Mouse (Mus musculus) MEL (cell line): ENCODE results near the gene Bad. TPM values are rescaled to one million over a fixed set of nuclear protein-coding genes. Genes with fewer than 3 reads are reported as not detected.

Experiments used
- DNase-seq: peaks from one replicate; pipeline ENCODE4 v3.0.0; 2011; ENCODE audit warnings: low read depth, low spot score
- H3K27ac ChIP-seq: 2 replicates; pipeline ENCODE4 v1.5.1; 2012; ENCODE audit warnings: low read depth, mild to moderate bottlenecking, control low read depth, low read length, moderate library complexity; ENCODE audit not compliant: control insufficient read depth
- H3K27me3 ChIP-seq, 2 experiments: fragments of 150-350 bp in 1 of 2; sonication (generic) in 1 of 2; 2 replicates each; pipeline ENCODE4 v1.6.1; 2012; ENCODE audit warnings: low read length in 2 of 2, mild to moderate bottlenecking in 2 of 2, improper control_type of control experiment in 1 of 2, moderate library complexity in 1 of 2; ENCODE audit not compliant: insufficient read depth in 2 of 2, control insufficient read depth in 1 of 2
- H3K36me3 ChIP-seq, 2 experiments: 2 replicates each; pipeline ENCODE4 v1.6.1; 2012 to 2014; ENCODE audit warnings: low read length in 2 of 2, improper control_type of control experiment in 1 of 2, inconsistent platforms in 1 of 2, mild to moderate bottlenecking in 1 of 2; ENCODE audit not compliant: insufficient read depth in 2 of 2, control insufficient read depth in 1 of 2
- H3K4me1 ChIP-seq, 2 experiments: fragments of 150-350 bp in 1 of 2; sonication (generic) in 1 of 2; 2 replicates each; pipeline ENCODE4 v1.6.1; 2012; ENCODE audit warnings: low read length in 2 of 2, improper control_type of control experiment in 1 of 2, mild to moderate bottlenecking in 1 of 2; ENCODE audit not compliant: insufficient read depth in 2 of 2, control insufficient read depth in 1 of 2
- H3K4me3 ChIP-seq, 2 experiments: fragments of 150-350 bp in 1 of 2; sonication (generic) in 1 of 2; 2 replicates each; pipeline ENCODE4 v1.5.1; 2012; ENCODE audit warnings: low read depth in 2 of 2, low read length in 2 of 2, mild to moderate bottlenecking in 2 of 2, moderate library complexity in 2 of 2, control low read depth in 1 of 2, improper control_type of control experiment in 1 of 2; ENCODE audit not compliant: control insufficient read depth in 1 of 2, insufficient read depth in 1 of 2
- H3K79me2 ChIP-seq: 2 replicates; pipeline ENCODE4 v1.6.1; 2012; ENCODE audit warnings: mild to moderate bottlenecking, low read length, moderate library complexity; ENCODE audit not compliant: control insufficient read depth, poor library complexity, insufficient read depth
- H3K9ac ChIP-seq: 2 replicates; pipeline ENCODE4 v1.6.1; 2012; ENCODE audit warnings: low read depth, mild to moderate bottlenecking, control low read depth, low read length, moderate library complexity; ENCODE audit not compliant: control insufficient read depth, poor library complexity, severe bottlenecking
- H3K9me3 ChIP-seq: fragments of 150-350 bp; sonication (generic); replicated peaks from 2 replicates; pipeline ENCODE4 v1.6.1; 2012; ENCODE audit warnings: mild to moderate bottlenecking, low read length, improper control_type of control experiment, moderate library complexity; ENCODE audit not compliant: insufficient read depth
- BHLHE40 ChIP-seq: IDR thresholded peaks from 2 replicates; pipeline ENCODE4 v1.6.1; 2012; ENCODE audit warnings: low read depth, mild to moderate bottlenecking, inconsistent platforms, low read length, improper control_type of control experiment, borderline replicate concordance
- CHD1 ChIP-seq: IDR thresholded peaks from 2 replicates; pipeline ENCODE4 v1.6.1; 2012; ENCODE audit warnings: low read depth, mild to moderate bottlenecking, inconsistent platforms, low read length, improper control_type of control experiment
- CHD2 ChIP-seq: IDR thresholded peaks from 2 replicates; pipeline ENCODE4 v1.6.1; 2011; ENCODE audit warnings: low read length, improper control_type of control experiment
- CTCF ChIP-seq, 3 experiments: IDR thresholded peaks in 2 of 3; conservative IDR thresholded peaks in 1 of 3; 2 replicates each; pipeline ENCODE4 v1.5.1; 2011 to 2012; ENCODE audit warnings: low read length in 3 of 3, low read depth in 2 of 3, mild to moderate bottlenecking in 2 of 3, improper control_type of control experiment in 1 of 3, inconsistent platforms in 1 of 3, mixed read lengths in 1 of 3, moderate library complexity in 1 of 3; ENCODE audit not compliant: control insufficient read depth in 1 of 3, insufficient read depth in 1 of 3, poor library complexity in 1 of 3, severe bottlenecking in 1 of 3
- E2F4 ChIP-seq: IDR thresholded peaks from 2 replicates; pipeline ENCODE4 v1.6.1; 2011; ENCODE audit warnings: low read depth, low read length, improper control_type of control experiment, borderline replicate concordance
- EP300 ChIP-seq, 2 experiments: IDR thresholded peaks; 2 replicates each; pipeline ENCODE4 v1.6.1; 2011; ENCODE audit warnings: improper control_type of control experiment in 2 of 2, low read length in 2 of 2, low read depth in 1 of 2, mild to moderate bottlenecking in 1 of 2
- GABPA ChIP-seq: IDR thresholded peaks from 2 replicates; pipeline ENCODE4 v1.6.1; 2012; ENCODE audit warnings: low read depth, mild to moderate bottlenecking, inconsistent platforms, low read length, improper control_type of control experiment, moderate library complexity
- GATA1 ChIP-seq: IDR thresholded peaks from 2 replicates; pipeline ENCODE4 v1.6.1; 2011; ENCODE audit warnings: low read depth, low read length, improper control_type of control experiment
- HCFC1 ChIP-seq: IDR thresholded peaks from 2 replicates; pipeline ENCODE4 v1.6.1; 2012; ENCODE audit warnings: low read depth, mild to moderate bottlenecking, inconsistent platforms, low read length, improper control_type of control experiment, moderate library complexity
- JUND ChIP-seq: IDR thresholded peaks from 2 replicates; pipeline ENCODE4 v1.6.1; 2011; ENCODE audit warnings: low read depth, mild to moderate bottlenecking, improper control_type of control experiment, low read length
- MAX ChIP-seq: IDR thresholded peaks from 2 replicates; pipeline ENCODE4 v1.6.1; 2011; ENCODE audit warnings: low read length, improper control_type of control experiment
- MAZ ChIP-seq: IDR thresholded peaks from 2 replicates; pipeline ENCODE4 v1.6.1; 2012; ENCODE audit warnings: low read depth, mild to moderate bottlenecking, inconsistent platforms, low read length, improper control_type of control experiment
- MEF2A ChIP-seq: IDR thresholded peaks from 2 replicates; pipeline ENCODE4 v1.6.1; 2014; ENCODE audit warnings: low read depth, mild to moderate bottlenecking, inconsistent platforms, low read length, improper control_type of control experiment; ENCODE audit not compliant: poor library complexity, insufficient replicate concordance, severe bottlenecking; ENCODE audit errors: extremely low read depth
- MXI1 ChIP-seq: IDR thresholded peaks from 2 replicates; pipeline ENCODE4 v1.6.1; 2011; ENCODE audit warnings: mild to moderate bottlenecking, low read depth, low read length, improper control_type of control experiment
- MYB ChIP-seq: IDR thresholded peaks from 2 replicates; pipeline ENCODE4 v1.6.1; 2011; ENCODE audit warnings: mild to moderate bottlenecking, low read depth, low read length, improper control_type of control experiment
- MYC ChIP-seq: IDR thresholded peaks from 2 replicates; pipeline ENCODE4 v1.6.1; 2011; ENCODE audit warnings: low read depth, mild to moderate bottlenecking, low read length, improper control_type of control experiment, moderate library complexity
- NELFE ChIP-seq: IDR thresholded peaks from 2 replicates; pipeline ENCODE4 v1.6.1; 2011; ENCODE audit warnings: low read depth, low read length, improper control_type of control experiment
- NRF1 ChIP-seq: IDR thresholded peaks from 2 replicates; pipeline ENCODE4 v1.6.1; 2014; ENCODE audit warnings: low read depth, mild to moderate bottlenecking, inconsistent platforms, low read length, improper control_type of control experiment, moderate library complexity; ENCODE audit not compliant: poor library complexity, insufficient read depth, severe bottlenecking
- POLR2A ChIP-seq, 2 experiments: IDR thresholded peaks; 2 replicates each; pipeline ENCODE4 v1.6.1; 2011 to 2012; ENCODE audit warnings: low read length in 2 of 2, mild to moderate bottlenecking in 2 of 2, control low read depth in 1 of 2, improper control_type of control experiment in 1 of 2, low read depth in 1 of 2, moderate library complexity in 1 of 2; ENCODE audit not compliant: control insufficient read depth in 1 of 2, insufficient read depth in 1 of 2, poor library complexity in 1 of 2
- POLR2AphosphoS2 ChIP-seq: IDR thresholded peaks from 2 replicates; pipeline ENCODE4 v1.6.1; 2011; ENCODE audit warnings: low read length, improper control_type of control experiment
- POLR2AphosphoS5 ChIP-seq: IDR thresholded peaks from 2 replicates; pipeline ENCODE4 v1.6.1; 2012; ENCODE audit warnings: low read depth, borderline replicate concordance, mild to moderate bottlenecking, inconsistent platforms, low read length, moderate library complexity, mixed read lengths
- RAD21 ChIP-seq: IDR thresholded peaks from 2 replicates; pipeline ENCODE4 v1.6.1; 2011; ENCODE audit warnings: mild to moderate bottlenecking, low read depth, low read length, improper control_type of control experiment
- RCOR1 ChIP-seq: IDR thresholded peaks from 2 replicates; pipeline ENCODE4 v1.6.1; 2012; ENCODE audit warnings: low read depth, mild to moderate bottlenecking, inconsistent platforms, low read length, improper control_type of control experiment
- SIN3A ChIP-seq: IDR thresholded peaks from 2 replicates; pipeline ENCODE4 v1.6.1; 2012; ENCODE audit warnings: low read length, improper control_type of control experiment, inconsistent platforms
- TAL1 ChIP-seq: IDR thresholded peaks from 2 replicates; pipeline ENCODE4 v1.6.1; 2012; ENCODE audit warnings: mild to moderate bottlenecking, inconsistent platforms, low read length, moderate library complexity, mixed read lengths
- TCF12 ChIP-seq: IDR thresholded peaks from 2 replicates; pipeline ENCODE4 v1.6.1; 2014; ENCODE audit warnings: low read depth, mild to moderate bottlenecking, inconsistent platforms, low read length, improper control_type of control experiment, moderate library complexity
- UBTF ChIP-seq: IDR thresholded peaks from 2 replicates; pipeline ENCODE4 v1.6.1; 2012; ENCODE audit warnings: low read depth, mild to moderate bottlenecking, inconsistent platforms, low read length, improper control_type of control experiment, moderate library complexity, borderline replicate concordance; ENCODE audit not compliant: insufficient read depth
- USF2 ChIP-seq, 2 experiments: IDR thresholded peaks; 2 replicates each; pipeline ENCODE4 v1.6.1; 2011 to 2012; ENCODE audit warnings: improper control_type of control experiment in 2 of 2, low read length in 2 of 2, borderline replicate concordance in 1 of 2, inconsistent platforms in 1 of 2, low read depth in 1 of 2, mild to moderate bottlenecking in 1 of 2; ENCODE audit not compliant: insufficient read depth in 1 of 2
- ZC3H11A ChIP-seq: IDR thresholded peaks from 2 replicates; pipeline ENCODE4 v1.6.1; 2012; ENCODE audit warnings: low read depth, mild to moderate bottlenecking, inconsistent platforms, low read length, improper control_type of control experiment
- polyA plus RNA-seq, 2 experiments: library from polyadenylated mRNA; stranded (reverse) in 1 of 2; unstranded in 1 of 2; fragments of >175 nt in 1 of 2; fragments of >200 nt in 1 of 2; gene quantifications; 2 replicates each; pipeline versions ENCODE4 v1.2.1 to v1.2.4; 2012; ENCODE audit warnings: low replicate concordance in 2 of 2, low read depth in 1 of 2; ENCODE audit not compliant: insufficient read length in 2 of 2, insufficient read depth in 1 of 2, missing spikeins in 1 of 2
- total RNA-seq: library from RNA; depleted of rRNA; stranded (reverse); fragments of 300-350 nt; gene quantifications from 2 replicates; pipeline ENCODE4 v1.2.3, GENCODE M21; 2012

The Bad gene
- total and polyA plus RNA-seq, 3 experiments: 51.7 to 69.7 TPM; not detected in 1

DNA sequence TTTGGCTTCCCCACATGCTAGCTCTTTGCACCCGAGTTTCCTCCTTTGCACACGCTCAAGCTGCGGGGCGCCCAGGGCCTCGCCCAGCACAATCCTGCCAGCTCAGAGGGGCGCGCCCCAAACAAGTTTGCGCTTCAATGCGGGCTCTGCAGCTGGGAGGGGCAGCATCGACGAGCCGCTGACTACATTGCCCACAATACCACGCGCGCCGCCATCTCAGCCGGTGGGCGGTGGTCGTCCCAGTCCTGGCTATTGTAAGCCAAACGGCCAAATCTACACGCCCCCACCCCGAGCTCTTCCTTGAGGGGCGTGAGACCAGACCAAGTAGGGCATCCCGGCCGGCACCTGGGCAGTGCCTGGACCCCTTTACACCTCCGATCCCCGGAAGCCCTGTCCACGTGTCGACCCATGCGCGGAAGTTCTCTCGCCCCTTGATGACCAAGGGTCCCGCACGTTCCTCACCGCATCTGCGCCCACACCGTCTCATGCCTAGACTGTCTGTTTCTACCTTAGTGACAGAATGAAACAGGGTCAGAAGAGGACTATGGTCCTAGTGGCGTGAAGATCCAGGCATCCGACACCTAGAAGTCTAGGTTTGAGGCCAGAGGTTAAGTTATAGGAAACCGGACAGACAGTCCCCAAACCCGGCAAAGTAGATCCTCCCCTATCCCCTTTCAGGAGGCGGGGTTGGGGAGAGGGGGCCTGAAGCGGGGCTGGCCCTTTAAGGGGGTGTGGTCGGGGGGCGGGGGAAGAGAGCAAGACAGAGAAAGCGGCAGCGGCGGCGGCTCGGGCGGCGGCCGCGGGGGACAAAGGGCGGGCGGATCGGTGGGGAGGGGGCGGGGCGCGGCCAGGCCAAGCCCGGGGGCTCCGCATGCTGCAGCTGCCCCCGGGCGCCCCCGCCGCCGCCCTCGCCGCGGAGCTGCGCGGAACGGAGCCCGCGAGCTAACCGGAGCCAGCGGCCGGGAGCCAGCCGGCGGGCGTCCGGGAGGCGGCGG is 32.8 kb downstream of the Bad start, which contains the start of gene Ppp1r14b (continued):
- no peak for TF ChIP-seq BHLHE40
- TF ChIP-seq ZC3H11A: no peak
- TF ChIP-seq MAZ: peak; percentile 80; the same call in 1 of the 2 replicates
- TF ChIP-seq GABPA: no peak

DNA sequence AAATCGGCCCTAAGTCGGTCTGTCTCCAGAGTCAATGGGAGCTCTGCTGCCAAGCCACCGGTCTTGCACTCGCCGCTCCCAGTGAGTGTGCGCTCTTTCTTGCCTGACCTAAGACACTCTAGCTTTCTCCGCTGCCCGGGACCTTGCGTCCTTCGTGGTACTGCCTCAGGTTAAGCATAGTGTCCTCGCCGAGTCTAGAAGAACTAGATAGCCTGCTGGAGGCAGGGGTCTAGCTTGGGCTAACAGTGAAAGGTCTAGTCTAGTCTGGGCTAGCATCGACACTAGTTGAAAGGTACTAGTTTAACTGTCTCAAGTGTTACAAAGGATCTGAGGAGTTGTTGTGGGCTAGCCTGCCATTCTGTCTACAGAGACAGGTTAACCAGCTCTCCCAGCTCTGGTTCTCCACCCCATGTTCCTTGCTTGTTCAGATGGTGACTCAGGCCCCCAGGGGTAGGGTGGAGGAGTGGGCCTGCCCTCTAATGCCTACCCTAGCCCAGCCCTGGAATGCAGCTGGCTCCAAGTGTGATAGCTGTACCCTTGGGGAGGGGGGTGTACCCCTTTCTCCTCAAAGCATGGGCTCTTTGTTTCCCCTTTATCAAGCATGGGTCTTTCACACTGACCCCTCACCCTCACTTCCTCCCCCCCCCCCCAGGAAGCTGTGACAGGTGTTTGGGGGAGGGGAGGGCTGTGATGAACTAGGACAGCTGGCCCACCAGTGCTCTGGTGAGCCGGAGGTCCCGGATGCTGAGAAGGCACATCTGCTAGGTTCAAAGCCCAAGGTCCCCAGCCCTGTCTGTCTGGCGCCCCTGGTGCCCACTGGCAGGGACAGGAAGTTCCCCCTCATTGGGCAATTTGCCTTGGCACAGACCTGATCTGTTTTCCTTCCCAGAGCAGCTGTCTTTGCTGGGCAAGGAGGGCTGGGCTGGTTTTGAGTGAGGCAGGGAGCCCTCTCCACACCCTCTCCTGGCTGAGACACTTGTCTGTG is 34.2 kb downstream of the Bad start, which contains the start of gene Plcb3:
Gene Plcb3, minus strand, starts transcription at position 934 of the 985 bp plus-strand sequence.
- Histone ChIP-seq H3K27ac (peak within 1 kb of the TSS; percentile 66), H3K9ac (peak within 1 kb of the TSS; percentile 77), H3K79me2 (peaks cover 36% of the 10 kb centered on the region), H3K9me3 (no peaks in the 10 kb centered on the region), H3K4me3 (peak within 1 kb of the TSS; percentile 76 to 92), H3K27me3 (no peaks in the 10 kb centered on the region), H3K4me1 (peaks cover 2 to 36% of the 10 kb centered on the region in 2 experiments), H3K36me3 (peaks cover 0 to 23% of the 10 kb centered on the region in 2 experiments; a peak in 2 of 4 replicates)
- DNase-seq: peak; percentile 72
- TF ChIP-seq POLR2AphosphoS5 (no peak), CHD1 (no peak), CHD2 (no peak), MAX (no peak), GABPA (no peak), ZC3H11A (no peak), TCF12 (no peak; the same call in 1 of the 2 replicates), EP300 (IDR thresholded peaks at IDR 0.05; ENCODE audit: low read depth in 1 of 2, low read length in 2 of 2) (no peak), MXI1 (peak; percentile 67), UBTF (no peak), MYC (no peak), RCOR1 (no peak), MYB (no peak), E2F4 (no peak), RAD21 (no peak), NRF1 (no peak), NELFE (peak; percentile 27), CTCF (IDR thresholded peaks at IDR 0.05 in 2 of 3, conservative IDR thresholded peaks at IDR 0.05 in 1 of 3; ENCODE audit: control insufficient read depth in 1 of 3, insufficient read depth in 1 of 3, low read depth in 2 of 3, low read length in 3 of 3, poor library complexity in 1 of 3, severe bottlenecking in 1 of 3) (peak in 2 of 3 experiments; percentile 9 to 20; a peak in 3 of 6 replicates), BHLHE40 (no peak), POLR2A (IDR thresholded peaks at IDR 0.05; ENCODE audit: control insufficient read depth in 1 of 2, insufficient read depth in 1 of 2, low read depth in 1 of 2, low read length in 2 of 2, poor library complexity in 1 of 2) (peak in 1 of 2 experiments; percentile 28; a peak in 1 of 4 replicates), MEF2A (no peak), USF2 (IDR thresholded peaks at IDR 0.05; ENCODE audit: borderline replicate concordance in 1 of 2, insufficient read depth in 1 of 2, low read depth in 1 of 2, low read length in 2 of 2) (no peak), POLR2AphosphoS2 (no peak), JUND (no peak), TAL1 (no peak), MAZ (no peak), HCFC1 (0 out of 2 replicates have a peak, but pooled peaks have one; percentile 17), SIN3A (peak; percentile 17; the same call in 1 of the 2 replicates), GATA1 (no peak)
